Comparison of ENCODE assay signal across 7 mouse cellular contexts in the genomic region with DNA sequence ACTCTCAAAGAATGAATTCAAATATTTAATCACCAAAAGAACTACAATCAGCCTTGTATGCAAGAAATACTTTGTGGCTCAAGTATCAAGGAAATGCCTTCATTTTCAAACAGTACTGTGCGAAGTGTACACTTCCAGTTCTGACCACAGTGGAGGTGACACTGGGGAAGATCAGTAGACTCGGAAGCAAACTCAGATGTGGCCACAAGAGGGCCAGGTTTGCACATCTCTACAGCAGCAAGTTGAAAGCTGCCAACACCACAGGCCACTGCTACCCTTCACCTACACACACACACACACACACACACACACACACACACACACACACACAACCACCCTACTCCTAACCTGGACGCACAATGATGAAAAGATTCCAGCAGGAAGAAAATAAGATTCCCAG.
DNase-seq lines count a peak whose midpoint lies in the region; ATAC-seq lines count a peak whose summit lies in the region.

No protein-coding gene starts in this region.

- no peak overlapping the region for H3K9ac ChIP-seq in forebrain, embryonic 13.5 days
- no peak overlapping the region for H3K9ac ChIP-seq in stomach, embryonic 16.5 days (ENCODE audit: low read length)

- peak; percentile 49 for DNase-seq in urinary bladder, postnatal 14 days (ENCODE audit: low spot score)
- no peak for DNase-seq in urinary bladder, adult 18-20 months (ENCODE audit: low spot score in 2 of 2)
- peak; percentile 85 for DNase-seq in brain, adult 2 months (ENCODE audit: low read depth, low spot score)
- DNase-seq in kidney, postnatal 25 days, result peak; percentile 66 to 68
- peak; percentile 61 for DNase-seq in lung, postnatal 25 days (ENCODE audit: low spot score)

- H3K9me3 ChIP-seq in forebrain, embryonic 13.5 days (replicated peaks), result no peaks in the 10 kb centered on the region
- no peaks in the 10 kb centered on the region for H3K9me3 ChIP-seq in stomach, embryonic 16.5 days (replicated peaks; ENCODE audit: control insufficient read depth, low read length)

- no peak overlapping the region for H3K4me3 ChIP-seq in forebrain, embryonic 13.5 days
- no peak overlapping the region for H3K4me3 ChIP-seq in stomach, embryonic 16.5 days (replicated peaks; ENCODE audit: low read length)

- H3K36me3 ChIP-seq in forebrain, embryonic 13.5 days (ENCODE audit: poor library complexity, severe bottlenecking), result no peaks in the 10 kb centered on the region
- no peaks in the 10 kb centered on the region for H3K36me3 ChIP-seq in stomach, embryonic 16.5 days (ENCODE audit: control insufficient read depth, insufficient read depth, low read length)

- no peak overlapping the region for H3K4me2 ChIP-seq in forebrain, embryonic 13.5 days
- H3K4me2 ChIP-seq in stomach, embryonic 16.5 days (ENCODE audit: low read depth, low read length), result no peak overlapping the region

- no peaks in the 10 kb centered on the region for H3K27me3 ChIP-seq in forebrain, embryonic 13.5 days
- H3K27me3 ChIP-seq in stomach, embryonic 16.5 days (ENCODE audit: control insufficient read depth, insufficient read depth, low read length), result no peaks in the 10 kb centered on the region

- no peak overlapping the region for H3K27ac ChIP-seq in forebrain, embryonic 13.5 days
- no peak overlapping the region for H3K27ac ChIP-seq in stomach, embryonic 16.5 days (ENCODE audit: low read length)

- H3K4me1 ChIP-seq in forebrain, embryonic 13.5 days, result no peaks in the 10 kb centered on the region
- no peaks in the 10 kb centered on the region for H3K4me1 ChIP-seq in stomach, embryonic 16.5 days (ENCODE audit: control insufficient read depth, insufficient read depth, low read length)

- WGBS in forebrain, embryonic 13.5 days, result 64% methylated on average over 3 of the region's 3 CpGs
- WGBS in stomach, embryonic 16.5 days, result 40% methylated on average over 3 of the region's 3 CpGs

- ATAC-seq in forebrain, embryonic 13.5 days, result 0 out of 2 replicates have a peak, but pooled peaks have one; percentile 63
- ATAC-seq in stomach, embryonic 16.5 days (ENCODE audit: insufficient read depth, low FRiP score), result 0 out of 2 replicates have a peak, but pooled peaks have one; percentile 50

Comparison
In these comparisons a context has a peak if more than half of its experiments do, and no peak if none do; other contexts are left out.
1. DNase-seq: peak in urinary bladder, postnatal 14 days (single experiment), brain, adult 2 months (single experiment), kidney, postnatal 25 days (2 of 2) and lung, postnatal 25 days (single experiment); none in urinary bladder, adult 18-20 months (0 of 2).